In the genomic region with DNA sequence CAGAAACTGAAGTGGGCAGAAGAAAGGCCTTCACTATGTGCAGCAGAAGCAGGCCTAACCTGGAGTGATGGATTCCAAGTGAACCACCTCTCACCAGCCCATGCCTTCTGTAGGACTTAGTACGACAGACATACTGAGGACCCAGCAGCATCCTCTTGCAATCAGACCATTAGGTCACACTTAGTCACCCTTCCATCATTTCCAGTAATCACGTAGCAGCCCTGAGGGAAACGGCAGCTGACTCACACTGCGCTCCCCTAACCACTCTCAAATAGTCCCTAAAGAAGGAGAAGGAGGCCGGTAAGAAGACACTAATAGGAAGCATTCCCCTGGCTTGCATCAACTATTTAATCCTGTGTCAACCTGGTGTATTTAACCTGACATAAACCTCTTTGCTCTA, we compare ENCODE assay signal across 9 mouse cellular contexts.
DNase-seq lines count a peak whose midpoint lies in the region; ATAC-seq and TF ChIP-seq lines count a peak whose summit lies in the region.
"Had no signal": no experiment of that assay in that cellular context is flagged by ENCODE, and none has a peak within 500 bp of the region (broad histone marks: within the 10 kb centered on the region; RNA-seq: fewer than 3 reads in every experiment).

No protein-coding gene starts in this region.

- no peak overlapping the region for H3K9ac ChIP-seq in heart, embryonic 16.5 days (ENCODE audit: low read length)
- no peak overlapping the region for H3K9ac ChIP-seq in intestine, embryonic 15.5 days

- TF ChIP-seq POLR2A in thymus, adult 2 months (IDR thresholded peaks at IDR 0.05; ENCODE audit: control insufficient read depth, extremely low read depth, insufficient read depth, low read length, poor library complexity): no peak

- H3K27me3 ChIP-seq in heart, embryonic 16.5 days (ENCODE audit: control insufficient read depth, insufficient read depth, low read length): no peaks in the 10 kb centered on the region
- H3K27me3 ChIP-seq in C2C12 (ENCODE audit: control insufficient read depth, insufficient read depth, insufficient read length): no peaks in the 10 kb centered on the region
- H3K27me3 ChIP-seq in intestine, embryonic 15.5 days (replicated peaks): no peaks in the 10 kb centered on the region
- no peaks in the 10 kb centered on the region for H3K27me3 ChIP-seq in thymus, adult 2 months (ENCODE audit: control insufficient read depth, insufficient read depth, low read length)

- 59% methylated on average over 5 of the region's 5 CpGs for WGBS in heart, embryonic 16.5 days
- WGBS in intestine, embryonic 15.5 days: 59% methylated on average over 5 of the region's 5 CpGs
- 99% methylated on average over 5 of the region's 5 CpGs for WGBS in thymus, adult 2 months

- H3K4me3 ChIP-seq in heart, embryonic 16.5 days (ENCODE audit: low read length): no peak overlapping the region
- H3K4me3 ChIP-seq in C2C12 (ENCODE audit: insufficient read depth, poor library complexity, severe bottlenecking): no peak overlapping the region
- no peak overlapping the region for H3K4me3 ChIP-seq in intestine, embryonic 15.5 days (replicated peaks)
- H3K4me3 ChIP-seq in thymus, adult 2 months (ENCODE audit: control insufficient read depth, insufficient read depth, low read length): no peak overlapping the region
- H3K4me3 ChIP-seq: layer of hippocampus, adult 2 months had no signal

- intact Hi-C loops in heart, postnatal 36 days (cut with DNase I): loop anchor here (5.0 kb wide), 2 partner anchors 33 to 213 kb away; no protein-coding TSS in a partner anchor

- DNase-seq in heart, postnatal 36 days: no peak
- peak; percentile 15 for DNase-seq in 3134 (ENCODE audit: extremely low read depth, insufficient read length, low spot score)
- DNase-seq in urinary bladder, adult 18-20 months (ENCODE audit: low spot score in 2 of 2): no peak
- no peak for DNase-seq in thymus, adult 2 months
- DNase-seq: cerebellum, postnatal 36 days had no signal

- H3K79me3 ChIP-seq in C2C12 (ENCODE audit: low read depth): peaks cover 32% of the 10 kb centered on the region

- H3ac ChIP-seq in C2C12 (ENCODE audit: control insufficient read depth, insufficient read length, low read depth): no peak overlapping the region

- no peaks in the 10 kb centered on the region for H3K9me3 ChIP-seq in heart, embryonic 16.5 days (replicated peaks; ENCODE audit: control insufficient read depth, low read length)
- no peaks in the 10 kb centered on the region for H3K9me3 ChIP-seq in intestine, embryonic 15.5 days

- H3K27ac ChIP-seq in heart, embryonic 16.5 days (ENCODE audit: low read length): peak overlapping the region; percentile 53
- peak overlapping the region; percentile 63 for H3K27ac ChIP-seq in intestine, embryonic 15.5 days
- no peak overlapping the region for H3K27ac ChIP-seq in thymus, adult 2 months (ENCODE audit: control insufficient read depth, insufficient read depth, low read length)
- H3K27ac ChIP-seq: layer of hippocampus, adult 2 months had no signal

- H3K4me2 ChIP-seq in heart, embryonic 16.5 days (ENCODE audit: low read depth, low read length): no peak overlapping the region
- H3K4me2 ChIP-seq in intestine, embryonic 15.5 days (replicated peaks): no peak overlapping the region

- H3K36me3 ChIP-seq in heart, embryonic 16.5 days (ENCODE audit: control insufficient read depth, insufficient read depth): no peaks in the 10 kb centered on the region
- H3K36me3 ChIP-seq in C2C12 (ENCODE audit: control insufficient read depth, insufficient read depth): peaks cover 20% of the 10 kb centered on the region
- H3K36me3 ChIP-seq in intestine, embryonic 15.5 days: no peaks in the 10 kb centered on the region
- H3K36me3 ChIP-seq in thymus, adult 2 months (ENCODE audit: control insufficient read depth, insufficient read depth, low read length): no peaks in the 10 kb centered on the region

- peaks cover 11% of the 10 kb centered on the region for H3K4me1 ChIP-seq in heart, embryonic 16.5 days (ENCODE audit: control insufficient read depth, insufficient read depth, low read length)
- 0 out of 2 replicates have a peak, but pooled peaks cover 3% of the 10 kb centered on the region for H3K4me1 ChIP-seq in intestine, embryonic 15.5 days (replicated peaks)
- no peaks in the 10 kb centered on the region for H3K4me1 ChIP-seq in thymus, adult 2 months (replicated peaks; ENCODE audit: control insufficient read depth, insufficient read depth, low read length)

- ATAC-seq in heart, embryonic 16.5 days (replicated peaks; ENCODE audit: extremely low read depth, insufficient read depth, low FRiP score): no peak
- ATAC-seq in intestine, embryonic 15.5 days: no peak

- H3K79me2 ChIP-seq in C2C12 (ENCODE audit: control insufficient read depth, insufficient read depth): peaks cover 33% of the 10 kb centered on the region

- no peak for TF ChIP-seq CTCF in C2C12 (IDR thresholded peaks at IDR 0.05; ENCODE audit: control insufficient read depth, insufficient read depth, insufficient read length)
- TF ChIP-seq CTCF in thymus, adult 2 months (IDR thresholded peaks at IDR 0.05; ENCODE audit: borderline replicate concordance, control insufficient read depth, extremely low read depth, insufficient read depth, low read length, poor library complexity): no peak

TF ChIP-seq in C2C12, 6 proteins besides CTCF, POLR2A, EP300 and RAD21:
- TF ChIP-seq MAX (IDR thresholded peaks at IDR 0.05) (peak; percentile 64), FOSL1 (IDR thresholded peaks at IDR 0.05; ENCODE audit: insufficient read depth, low read length, poor library complexity, severe bottlenecking) (no peak), USF1 (IDR thresholded peaks at IDR 0.05; ENCODE audit: low read depth) (no peak), CEBPB (IDR thresholded peaks at IDR 0.05; ENCODE audit: low read depth) (peak; percentile 36), MYOD1 (IDR thresholded peaks at IDR 0.05; ENCODE audit: control insufficient read depth, insufficient read length, low read depth) (peak; percentile 56)
